Mouse (Mus musculus) adrenal gland (tissue): ENCODE results near the gene Sap30l.
"Not testable (repeated sequence)": the region's sequence is repeated elsewhere in the genome, so short reads cannot be mapped to it uniquely, and the experiment has no call there.

Experiments
- intact Hi-C: fragments of 180-260 bp; cut with DNase I; formaldehyde crosslinking; loops from one replicate; pipeline ENCODE4 v1.15.1; 2025

Gene Sap30l

DNA sequence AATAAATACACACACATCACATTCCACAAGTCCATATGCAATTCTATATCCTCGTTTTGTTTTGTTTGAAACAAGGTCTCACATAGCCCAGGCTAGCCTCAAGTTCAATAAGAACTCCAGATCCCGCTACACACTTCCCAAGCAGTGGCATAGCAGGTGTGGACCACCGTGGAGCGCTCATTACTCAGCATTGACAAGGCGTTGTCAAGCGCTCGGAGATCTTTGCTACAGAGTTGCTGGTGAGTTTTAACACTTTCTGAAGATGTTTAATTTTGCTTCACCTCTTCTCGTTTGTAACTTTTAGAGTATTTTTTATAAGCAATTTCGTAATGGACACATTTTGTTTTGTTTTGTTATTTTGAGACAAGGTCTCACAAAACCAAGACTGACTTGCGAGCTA lies 2.0 kb upstream of the Sap30l start:
- intact Hi-C loops = no loop called here

DNA sequence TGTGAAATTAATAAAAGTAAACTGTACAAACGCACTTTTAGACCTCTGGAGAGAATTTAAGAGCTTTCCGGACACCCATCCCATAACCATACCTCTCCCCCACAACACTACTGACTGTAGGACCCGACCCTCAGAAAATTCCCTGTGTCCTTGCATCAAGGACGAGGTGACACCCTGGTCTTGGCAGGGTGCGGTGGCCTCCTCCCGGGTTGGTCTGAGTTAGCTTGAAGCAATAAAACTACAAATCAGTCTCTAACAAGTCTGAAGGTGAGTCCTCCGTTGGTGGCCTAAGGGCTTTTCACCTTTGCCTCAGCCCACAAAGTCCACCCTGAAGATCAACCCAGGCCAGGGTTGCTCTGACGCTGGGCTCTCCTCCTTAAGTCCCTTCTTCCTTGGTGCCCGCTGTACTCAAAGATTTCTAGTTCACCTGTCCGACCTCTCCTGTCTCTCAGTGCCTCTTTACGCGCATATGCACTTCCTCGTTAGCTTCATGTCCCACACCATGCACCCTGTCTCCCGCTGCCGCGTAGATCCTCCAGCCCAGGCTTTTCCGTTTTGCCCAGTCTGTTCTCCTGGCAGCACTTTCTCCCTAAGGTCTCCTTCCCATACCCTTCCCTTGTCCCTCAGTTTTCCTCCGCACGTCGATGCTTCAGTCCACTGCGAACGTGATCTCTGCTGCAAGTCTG lies 1.0 kb upstream of the Sap30l start:
- intact Hi-C loops = no loop called here

DNA sequence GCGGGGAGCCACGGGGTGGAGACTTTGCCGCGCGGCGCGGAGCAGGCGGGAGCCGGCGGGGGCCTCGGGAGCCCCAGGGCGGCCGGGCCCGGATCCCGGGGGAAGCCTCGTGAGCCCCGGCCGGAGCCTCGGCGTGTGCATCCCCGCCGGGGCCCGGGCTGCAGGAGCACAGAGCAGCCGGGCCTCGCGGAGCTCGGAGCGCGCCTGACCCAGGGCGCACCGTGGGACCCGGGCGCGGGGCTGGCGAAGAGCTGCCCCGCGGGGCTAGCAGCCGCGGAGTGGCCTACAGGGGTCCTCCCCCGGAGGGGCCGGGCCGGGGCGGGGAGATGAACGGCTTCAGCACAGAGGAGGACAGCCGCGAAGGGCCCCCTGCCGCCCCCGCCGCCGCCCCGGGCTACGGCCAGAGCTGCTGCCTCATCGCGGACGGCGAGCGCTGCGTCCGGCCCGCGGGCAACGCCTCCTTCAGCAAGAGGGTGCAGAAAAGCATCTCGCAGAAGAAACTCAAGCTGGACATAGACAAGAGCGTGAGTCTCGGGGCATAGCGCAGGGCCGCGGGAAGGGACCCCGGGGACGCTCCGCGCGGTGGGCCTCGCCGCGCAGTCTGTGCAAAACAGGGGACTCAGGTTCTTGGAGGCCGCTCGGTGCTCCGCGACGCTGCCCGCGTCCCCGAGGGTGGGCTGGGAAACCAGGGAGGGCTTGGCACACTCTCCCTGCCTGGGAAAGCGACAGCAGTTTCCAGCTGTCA lies 501 bp downstream of the Sap30l start:
- intact Hi-C loops = no loop called here

DNA sequence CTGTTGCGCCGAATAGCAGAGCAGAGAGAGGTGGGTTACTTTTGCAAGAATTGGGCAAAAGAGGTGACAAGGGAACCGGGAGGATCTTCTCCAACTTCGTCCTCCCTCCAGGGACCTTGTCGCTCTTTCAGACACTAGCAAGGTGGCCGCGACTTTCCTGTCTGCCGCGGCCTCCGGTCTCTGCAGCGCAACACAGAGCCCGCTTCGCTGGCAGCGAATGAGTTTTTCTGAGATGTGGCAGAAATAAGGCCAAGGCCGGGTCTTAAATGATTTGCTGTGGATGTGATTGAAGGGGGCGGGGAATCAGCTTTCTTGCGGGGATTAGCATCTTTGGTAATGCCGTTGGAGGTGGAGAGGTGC lies 1.1 kb downstream of the Sap30l start:
- intact Hi-C loops = no loop called here

DNA sequence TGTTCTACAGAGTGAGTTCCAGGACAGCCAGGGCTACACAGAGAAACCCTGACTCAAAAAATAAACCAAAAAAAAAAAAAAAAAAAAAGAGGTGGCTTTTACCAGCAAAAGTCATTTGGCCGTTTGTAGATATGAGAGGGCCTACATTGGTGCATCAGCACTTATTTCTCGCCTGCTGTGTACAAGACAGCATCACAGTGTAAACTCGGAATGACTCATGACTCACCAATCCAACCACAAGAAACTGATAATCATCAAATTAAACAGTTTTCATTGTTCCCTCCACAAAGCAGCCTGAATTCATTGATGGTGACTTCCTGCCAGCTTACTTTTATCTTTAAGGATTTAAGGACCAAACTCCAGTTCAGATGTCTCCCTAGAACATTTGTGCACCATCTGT lies 3.6 kb downstream of the Sap30l start:
- intact Hi-C loops = no loop called here

DNA sequence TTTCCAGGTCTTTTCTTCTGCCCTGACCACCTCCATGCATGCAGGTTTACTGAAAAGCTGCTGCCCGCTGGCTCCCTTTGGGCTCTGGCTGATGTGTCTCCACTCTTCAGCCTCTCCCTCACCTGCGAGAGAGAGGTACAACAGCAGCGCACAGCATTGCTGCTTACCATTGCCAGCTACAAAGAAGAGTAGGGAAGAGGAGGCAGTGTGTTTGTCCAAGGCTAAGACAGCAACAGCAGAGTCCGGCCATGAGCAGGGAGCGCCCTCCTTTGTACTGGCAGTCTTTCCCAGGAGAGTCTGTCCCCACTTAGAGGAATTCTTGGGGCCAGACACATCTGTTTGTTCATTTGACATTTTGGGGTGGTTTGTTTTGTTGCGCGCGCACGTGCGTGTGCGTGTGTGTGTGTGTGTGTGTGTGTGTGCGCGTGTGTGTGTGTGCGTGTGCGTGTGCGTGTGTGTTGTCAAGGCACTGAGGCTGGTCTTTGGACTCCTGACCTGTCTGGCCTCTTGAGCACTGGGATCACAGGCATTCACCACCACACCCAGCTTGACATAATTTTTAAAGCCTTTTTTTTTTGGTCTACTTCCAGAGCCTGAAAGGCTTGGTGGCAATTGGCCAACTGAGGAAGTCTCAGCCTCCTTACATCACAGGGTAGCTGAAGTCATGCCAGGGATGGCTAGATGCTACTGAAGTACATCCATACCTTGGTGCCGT lies 7.7 kb downstream of the Sap30l start:
- intact Hi-C loops = no loop called here

DNA sequence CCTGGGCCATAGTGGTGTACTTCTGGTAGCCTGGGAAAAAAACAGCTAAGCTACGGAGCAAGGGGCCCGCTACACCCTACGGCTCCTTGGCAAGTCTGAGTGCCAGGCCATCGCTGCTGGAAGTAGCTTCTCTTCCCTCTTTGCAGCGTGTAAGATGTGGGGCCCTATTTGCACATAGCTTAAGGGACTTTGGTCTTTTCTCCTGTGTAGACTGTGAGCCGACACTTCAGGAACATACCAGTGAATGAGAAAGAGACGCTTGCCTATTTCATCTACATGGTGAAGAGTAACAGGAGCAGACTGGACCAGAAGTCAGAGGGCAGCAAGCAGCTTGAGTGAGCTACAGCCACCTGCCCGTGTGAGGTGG lies 8.3 kb downstream of the Sap30l start:
- intact Hi-C loops = no loop called here

DNA sequence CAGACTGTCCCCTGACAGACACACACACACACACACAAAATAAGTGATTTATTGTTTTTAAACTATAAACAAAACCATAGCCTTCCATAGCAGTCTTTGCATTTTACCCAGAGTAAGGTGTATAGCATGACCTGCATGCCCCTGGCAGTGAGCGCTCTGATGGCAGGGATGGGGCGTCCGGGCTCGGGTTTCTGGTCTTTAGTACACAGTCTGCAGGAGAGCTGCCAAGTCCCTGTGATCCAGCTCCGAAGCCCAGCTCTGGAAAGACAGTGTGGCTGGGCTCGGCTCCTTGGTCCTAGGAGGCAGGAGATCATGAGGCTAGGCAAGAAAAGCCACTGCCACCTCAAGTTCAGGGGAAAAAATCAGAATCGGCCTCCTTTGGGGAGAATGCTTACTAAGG lies 9.6 kb downstream of the Sap30l start:
- intact Hi-C loops = no loop called here

DNA sequence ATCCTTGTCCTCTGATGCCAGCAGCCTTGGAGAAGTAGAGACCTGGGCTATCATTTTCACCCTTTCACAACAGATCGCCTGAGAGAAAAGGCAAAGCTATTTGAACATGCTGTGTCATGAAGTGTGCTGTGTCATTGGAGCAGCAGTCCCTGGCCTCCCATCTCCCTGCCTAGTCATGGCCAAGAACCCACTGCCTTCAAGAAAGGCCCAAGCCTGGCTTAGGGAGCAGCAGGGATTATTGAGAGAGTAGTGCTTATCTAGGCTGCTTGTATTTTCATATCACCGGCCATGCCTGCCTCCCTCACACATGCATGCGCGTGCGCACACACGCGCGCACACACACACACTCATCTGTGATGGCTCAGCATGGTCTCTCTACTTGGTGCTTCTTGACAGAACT lies 10.8 kb downstream of the Sap30l start:
- intact Hi-C loops = no loop called here

DNA sequence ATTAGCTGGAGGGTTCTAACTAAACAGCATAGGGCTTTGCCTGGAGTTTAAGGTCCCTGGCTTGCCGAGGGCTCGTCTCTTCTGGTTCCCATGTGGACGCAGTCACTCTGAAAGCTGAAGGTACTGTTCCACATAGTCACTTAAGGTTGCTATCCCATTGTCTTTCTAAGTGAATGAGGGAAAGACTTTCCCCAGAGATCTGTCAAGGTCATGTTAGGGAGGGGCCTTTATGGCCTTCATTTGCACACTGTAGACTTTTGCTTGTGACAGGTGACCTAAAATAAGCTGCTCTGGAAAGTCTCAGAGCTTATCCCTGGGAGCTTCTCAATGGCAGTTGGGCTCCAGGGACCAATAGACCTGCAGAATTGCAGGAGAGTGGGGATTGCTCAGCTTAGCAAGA lies 12.2 kb downstream of the Sap30l start:
- intact Hi-C loops = no loop called here

DNA sequence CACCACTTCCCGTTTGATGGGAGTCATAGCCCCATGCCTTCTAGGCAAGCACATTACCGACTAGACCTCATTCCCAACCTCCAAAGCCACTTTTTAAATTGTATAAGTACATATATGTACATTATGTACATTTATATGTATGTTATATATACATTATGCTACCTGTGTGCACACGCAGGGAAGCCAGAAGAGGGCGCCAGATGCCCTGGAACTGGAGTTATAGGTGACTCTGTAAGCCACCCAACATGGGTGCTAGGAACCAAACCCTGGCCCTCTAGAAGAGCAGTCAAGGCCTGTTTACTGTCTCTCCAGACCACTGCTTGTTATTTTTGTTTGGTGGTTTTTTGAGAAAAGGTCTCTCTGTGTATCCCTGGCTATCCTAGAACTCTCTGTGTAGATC lies 16.8 kb downstream of the Sap30l start:
- intact Hi-C loops = no loop called here

DNA sequence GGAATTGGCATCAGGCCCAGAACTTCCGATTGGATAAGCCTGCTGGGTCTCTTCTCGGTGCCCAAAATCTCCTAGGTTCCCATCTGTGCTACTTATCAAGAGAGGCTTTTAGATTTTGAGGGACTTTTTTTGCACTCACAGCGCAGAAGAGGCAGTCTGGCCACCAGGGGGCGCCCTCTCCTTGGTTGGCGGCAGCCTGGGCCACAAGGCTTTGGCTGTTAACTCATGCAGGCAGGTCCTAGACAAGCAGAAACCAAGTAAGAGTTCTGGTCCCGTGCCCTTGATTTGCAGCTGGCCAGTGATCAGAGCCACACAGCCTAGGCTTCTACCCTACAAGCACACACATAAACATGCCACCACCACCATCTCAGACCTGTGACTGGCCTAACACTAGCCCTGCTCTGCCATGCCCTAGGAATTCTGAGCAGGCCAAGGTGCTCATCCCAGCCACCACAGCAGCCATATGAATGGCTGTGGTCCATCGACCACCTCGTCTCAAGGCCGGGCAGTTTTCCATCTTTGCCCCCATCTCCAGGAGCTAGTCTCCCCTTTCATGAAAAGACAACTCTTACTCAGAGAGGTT lies 18.7 kb downstream of the Sap30l start:
- intact Hi-C loops = loop anchor here (2.0 kb wide), 1 partner anchor 115 kb away; no protein-coding TSS in a partner anchor

DNA sequence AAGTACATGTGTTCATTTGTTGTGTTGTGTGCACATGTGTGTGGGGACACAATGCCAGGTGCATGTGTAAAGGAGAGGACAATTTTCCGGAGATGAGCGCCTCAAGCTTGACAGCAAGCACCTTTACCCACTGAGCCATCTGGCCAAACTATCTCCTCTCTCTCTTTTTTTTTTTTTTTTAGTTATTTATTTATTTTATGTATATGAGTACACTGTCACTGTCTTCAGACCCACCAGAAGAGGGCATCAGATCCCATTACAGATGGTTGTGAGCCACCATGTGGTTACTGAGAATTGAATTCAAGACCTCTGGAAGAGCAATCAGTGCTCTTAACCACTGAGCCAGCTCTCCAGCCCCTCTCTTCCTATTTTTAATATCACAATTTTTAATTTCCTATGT lies 21.7 kb downstream of the Sap30l start:
- intact Hi-C loops = not testable (repeated sequence)

DNA sequence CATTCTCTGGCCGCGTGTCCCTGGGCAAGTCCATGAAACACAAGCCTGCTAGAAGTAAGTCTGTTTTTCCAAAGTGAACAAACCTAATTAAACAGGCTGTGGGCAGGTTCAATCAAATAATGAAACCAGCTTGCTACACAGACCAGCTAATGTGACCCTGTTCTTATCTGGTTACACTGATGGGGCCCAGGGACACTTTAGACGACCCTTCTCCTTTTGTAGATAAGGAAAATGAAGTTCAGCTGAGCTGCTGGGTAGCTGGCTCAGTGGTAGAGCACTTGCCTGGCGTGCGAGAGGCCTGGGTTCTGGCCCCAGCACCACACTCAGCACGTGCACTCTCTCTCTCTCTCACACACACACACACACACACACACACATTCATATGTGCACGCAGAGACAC lies 22.3 kb downstream of the Sap30l start:
- intact Hi-C loops = no loop called here

DNA sequence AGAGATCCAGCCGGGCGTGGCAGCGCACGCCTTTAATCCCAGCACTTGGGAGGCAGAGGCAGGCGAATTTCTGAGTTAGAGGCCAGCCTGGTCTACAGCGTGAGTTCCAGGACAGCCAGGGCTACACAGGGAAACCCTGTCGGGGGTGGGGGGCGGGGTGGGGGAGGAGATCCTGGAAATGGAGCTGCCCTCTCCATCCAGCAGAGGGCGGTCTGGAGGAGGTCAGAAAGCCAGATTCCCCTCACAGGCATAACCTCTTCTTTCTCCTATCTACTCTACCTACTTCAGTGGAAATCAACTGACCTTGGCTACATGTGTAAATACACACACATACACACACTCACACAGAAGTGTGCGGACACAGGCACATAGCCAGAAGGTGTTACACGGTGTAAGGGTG lies 23.8 kb downstream of the Sap30l start:
- intact Hi-C loops = not testable (repeated sequence)

DNA sequence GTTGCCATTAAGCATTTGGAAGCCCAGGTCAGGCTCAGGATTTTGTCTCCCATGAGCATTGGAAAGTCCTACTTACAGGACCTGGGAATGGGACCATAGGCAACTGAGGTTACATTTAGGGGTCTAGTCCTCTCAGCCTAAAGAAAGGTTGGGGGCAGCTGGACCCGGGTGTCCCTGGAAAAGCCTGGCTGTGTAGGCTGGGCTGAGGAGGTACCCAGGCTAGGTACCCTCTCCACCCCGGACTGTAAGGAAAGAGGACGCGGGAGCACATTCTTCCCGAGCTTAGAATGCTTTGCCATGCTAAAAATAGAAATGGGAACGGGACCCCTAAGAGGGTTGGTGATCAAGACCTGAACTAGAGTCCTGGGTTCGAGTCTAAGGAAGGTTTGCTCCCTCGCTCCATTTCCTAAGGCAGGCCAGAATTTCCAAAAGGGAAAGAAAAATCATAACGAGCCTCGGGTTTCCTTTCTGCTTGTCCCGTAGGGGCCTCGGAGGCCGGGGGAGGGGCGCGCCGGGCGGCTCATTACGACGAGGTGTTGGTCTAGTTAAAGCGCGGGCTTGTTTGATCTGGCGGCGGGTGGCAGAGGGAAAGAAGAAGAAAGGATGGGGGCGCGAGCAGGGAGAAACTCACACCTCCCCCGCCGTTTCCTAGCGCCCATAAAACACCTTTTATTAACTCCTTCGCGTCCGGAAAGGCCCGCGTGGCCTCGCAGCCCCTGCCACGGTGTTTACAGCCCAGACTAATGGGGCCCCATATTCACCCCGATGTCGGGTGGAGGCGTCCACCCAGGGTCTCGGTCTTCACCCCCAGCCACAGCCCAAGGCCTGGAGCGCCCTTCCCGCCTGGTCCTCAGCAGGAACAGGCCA lies 25.8 kb downstream of the Sap30l start:
- intact Hi-C loops = no loop called here

DNA sequence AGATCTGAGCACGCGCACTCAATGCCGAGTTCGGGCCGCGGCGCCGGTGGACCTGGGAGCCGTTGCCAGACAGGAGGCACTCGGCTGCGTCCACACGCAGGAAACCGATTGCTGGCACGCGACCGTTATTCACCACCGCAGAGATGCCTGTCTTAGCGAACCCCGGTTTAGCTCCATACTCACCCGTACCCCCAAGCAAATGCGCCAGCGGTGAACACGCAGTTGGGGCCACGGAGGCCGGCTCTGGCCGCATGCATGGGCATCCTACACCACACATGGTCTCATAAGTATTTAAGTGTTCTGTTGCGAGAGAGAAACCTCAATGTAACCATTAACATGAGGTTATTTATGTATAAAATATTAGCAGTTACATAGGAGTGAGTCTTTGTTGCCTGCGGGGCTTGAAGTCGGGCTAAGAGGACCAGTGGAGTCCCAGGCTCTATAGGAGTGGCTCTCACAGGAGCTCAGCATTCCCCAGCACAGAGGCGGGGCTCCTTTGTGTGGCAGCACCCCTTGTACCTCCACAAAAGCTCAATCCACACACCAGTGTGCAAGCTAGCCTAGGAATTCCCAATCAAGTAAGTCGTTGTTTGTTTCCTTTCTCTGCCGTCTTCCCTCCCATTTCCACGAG lies 26.6 kb downstream of the Sap30l start:
- intact Hi-C loops = no loop called here

DNA sequence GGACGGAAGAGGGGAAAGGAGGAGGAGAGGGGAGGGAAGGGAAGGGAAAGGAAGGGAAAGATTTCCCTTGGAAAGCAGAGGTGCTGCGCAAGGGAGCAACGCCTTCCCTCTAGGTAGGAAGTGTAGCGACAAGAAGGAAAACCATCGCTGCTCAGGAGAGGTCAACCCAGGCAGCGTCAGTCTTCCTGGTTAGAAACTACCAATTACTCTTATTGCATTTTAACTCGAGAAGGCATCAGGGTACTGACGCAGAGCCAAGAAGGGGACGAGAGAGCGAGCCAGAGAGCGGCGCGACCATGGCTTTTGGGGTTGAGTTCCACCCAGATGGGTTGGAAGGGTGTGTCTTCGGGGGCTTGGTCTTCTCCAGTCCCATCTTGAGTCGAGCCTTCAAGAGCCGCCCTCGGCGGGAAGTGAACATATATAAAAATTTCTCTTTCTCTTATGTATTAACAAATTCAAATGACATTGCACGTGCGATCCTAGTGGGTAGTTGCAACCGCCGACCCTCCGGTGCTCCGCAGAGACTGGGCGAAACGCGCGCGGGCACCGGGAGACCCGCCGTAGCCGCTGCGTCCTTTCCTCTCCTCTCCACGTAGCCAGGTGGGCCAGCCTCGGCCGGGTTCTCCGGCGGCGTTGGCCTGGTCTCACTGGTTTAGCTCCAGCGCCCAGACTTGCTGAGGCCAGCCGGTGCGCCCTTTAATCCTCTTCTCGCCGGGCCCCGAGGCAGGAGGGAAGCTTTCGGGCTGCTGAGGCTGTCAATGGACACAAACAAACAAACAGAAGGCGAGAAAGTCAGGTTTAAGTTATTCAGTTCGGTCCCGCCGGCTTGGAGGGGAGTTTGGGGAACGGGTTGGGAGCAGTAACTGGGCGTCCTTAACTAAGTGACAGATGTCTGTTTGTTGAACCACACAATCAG lies 27.8 kb downstream of the Sap30l start:
- intact Hi-C loops = no loop called here

DNA sequence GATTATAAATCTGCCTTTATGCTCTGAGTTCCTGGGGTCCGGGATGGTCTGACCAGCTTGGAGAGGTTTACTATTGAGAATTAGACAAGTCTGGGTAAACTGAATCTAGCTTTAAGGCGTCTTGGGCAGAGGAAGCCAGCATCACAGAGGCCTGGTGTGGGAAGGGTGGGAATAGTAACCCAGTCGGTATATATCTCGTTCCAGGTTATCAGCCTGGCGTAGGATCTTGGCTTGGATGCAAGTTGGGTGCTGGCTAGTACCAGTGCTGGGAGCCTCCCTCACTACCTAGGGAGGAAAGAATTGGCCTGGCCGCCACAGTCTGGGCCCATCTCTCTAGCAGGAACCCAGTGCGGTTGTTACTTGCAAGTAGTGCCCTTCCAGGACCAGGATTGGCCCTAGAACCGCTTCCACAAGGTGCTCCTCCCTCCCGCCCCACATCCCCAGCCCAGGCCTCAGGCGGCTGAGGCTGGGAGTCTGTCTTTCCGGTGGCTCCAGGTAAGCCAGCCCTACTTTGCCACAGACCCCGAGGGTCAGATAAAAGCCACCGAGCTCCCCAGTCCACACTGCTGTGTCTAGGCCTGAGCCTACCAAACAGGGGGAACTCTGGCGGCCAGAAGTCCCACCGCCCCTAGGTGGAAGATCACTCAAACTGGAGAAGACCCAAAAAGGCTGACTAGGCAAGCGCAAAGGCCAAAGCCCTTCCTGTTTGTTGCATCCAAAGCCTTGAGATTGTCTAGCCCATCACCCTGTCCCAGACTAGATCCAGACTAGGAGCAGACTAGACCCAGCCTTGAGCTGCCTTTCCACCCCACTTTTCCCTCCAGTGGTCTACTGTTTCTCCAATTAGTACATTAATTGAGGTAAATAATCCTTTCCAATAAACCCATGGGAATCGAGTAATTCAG lies 28.7 kb downstream of the Sap30l start:
- intact Hi-C loops = no loop called here
